Mouse (Mus musculus) 3T3-L1 (cell line): ENCODE measurements around the gene Treml1.
"Not testable (repeated sequence)": the region's sequence is repeated elsewhere in the genome, so short reads cannot be mapped to it uniquely, and the experiment has no call there.

Source experiments
- DNase-seq: peaks from one replicate; pipeline ENCODE4 v3.0.0-alpha.2; 2015; ENCODE audit warnings: low read depth, low spot score

Treml1 gene

DNA sequence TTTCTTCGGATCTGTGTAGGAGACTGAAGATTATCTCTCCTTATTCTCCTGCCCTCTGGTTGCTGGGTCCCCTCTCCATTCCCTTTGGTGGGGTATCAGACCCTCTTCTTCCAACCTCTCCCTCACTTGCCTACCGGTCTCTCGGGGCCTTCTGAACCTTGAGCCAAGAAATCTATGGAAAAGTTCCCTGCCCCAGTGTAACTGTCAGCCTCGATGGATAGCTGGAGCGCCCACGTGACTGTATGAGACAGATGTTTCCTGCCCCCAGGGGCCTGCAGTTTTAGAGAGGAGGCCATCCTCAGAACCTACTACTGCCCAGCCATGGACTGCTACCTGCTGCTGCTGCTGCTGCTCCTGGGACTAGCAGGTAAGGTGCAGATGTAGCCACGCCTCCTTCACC is at the start of gene Treml1:
Gene Treml1, plus strand, starts transcription at position 301 of the 400 bp plus-strand sequence.
- peak; percentile 27 for DNase-seq

DNA sequence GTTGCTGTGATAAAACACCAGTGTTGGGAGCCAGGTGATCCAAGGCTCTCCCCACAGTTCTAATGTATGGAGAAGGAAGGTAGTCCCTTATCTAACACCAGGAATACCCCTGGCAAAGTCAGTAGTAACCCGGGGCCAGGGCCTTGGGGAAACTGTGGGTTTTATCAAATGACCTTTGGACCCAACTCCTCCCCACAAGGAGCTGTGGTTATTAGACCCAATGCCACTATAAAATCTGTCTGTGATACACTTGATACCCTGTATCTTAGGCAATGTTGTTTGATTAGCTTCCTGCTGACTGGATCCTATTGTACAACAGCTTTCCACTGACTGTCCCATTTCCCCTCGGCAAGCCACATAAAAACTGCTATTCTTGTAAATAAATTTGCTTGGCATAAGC is 47.6 kb upstream of the Treml1 start:
- no peak for DNase-seq

DNA sequence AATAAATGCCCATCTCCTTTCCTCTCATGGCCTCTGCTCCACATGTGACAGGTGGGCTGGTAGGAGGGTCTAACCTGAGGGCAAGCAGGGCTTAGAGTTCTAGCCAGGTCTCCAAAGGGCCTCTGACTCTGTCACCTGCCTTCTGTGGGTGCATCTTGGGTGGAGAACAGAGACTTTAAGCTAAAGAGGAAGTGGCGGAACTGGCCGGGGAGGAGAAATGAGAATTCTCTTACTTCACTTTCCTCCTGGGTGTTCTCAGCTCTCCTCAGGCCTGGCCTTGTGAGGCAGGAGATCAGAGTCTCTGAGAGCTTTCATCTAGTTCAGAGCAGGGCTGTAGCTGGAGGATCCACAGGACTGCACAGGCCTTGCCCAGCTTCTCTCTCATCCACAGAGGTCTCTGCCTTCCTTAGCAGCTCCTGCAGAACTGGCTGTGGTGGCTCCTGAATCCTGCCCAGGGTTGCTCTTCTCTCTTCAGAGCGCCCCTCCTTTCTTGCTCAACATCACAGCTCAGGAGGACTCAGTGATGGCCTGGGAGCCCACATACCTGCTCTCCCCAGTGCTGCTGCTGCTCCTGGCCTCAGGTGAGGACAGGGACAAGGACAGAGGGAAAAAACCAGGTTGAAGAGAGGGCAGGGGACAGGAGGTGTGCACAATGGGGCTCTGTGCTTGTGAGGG is 43.7 kb upstream of the Treml1 start, which contains the start of gene B430306N03Rik:
Gene B430306N03Rik, plus strand, starts transcription at position 237 of the 675 bp plus-strand sequence.
- DNase-seq: not testable (repeated sequence)

DNA sequence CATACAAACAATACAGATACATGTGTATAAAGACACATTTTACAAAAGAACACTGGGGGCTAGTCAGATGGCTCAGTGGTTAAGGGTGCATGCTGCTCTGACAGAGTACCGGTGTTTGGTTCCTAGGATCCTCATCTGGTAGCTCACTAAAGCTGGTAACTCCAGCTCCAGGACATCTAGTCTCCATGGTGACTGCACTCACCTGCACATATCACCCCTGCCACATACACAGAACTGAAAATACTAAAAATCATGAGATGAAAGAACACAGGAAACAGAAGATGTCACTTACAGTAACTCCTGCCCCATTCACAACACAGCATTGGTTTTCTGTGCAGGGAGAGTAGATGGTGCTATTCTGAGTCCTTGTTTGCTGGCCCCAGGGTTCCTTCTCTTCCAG is 41.0 kb upstream of the Treml1 start:
- DNase-seq: no peak

DNA sequence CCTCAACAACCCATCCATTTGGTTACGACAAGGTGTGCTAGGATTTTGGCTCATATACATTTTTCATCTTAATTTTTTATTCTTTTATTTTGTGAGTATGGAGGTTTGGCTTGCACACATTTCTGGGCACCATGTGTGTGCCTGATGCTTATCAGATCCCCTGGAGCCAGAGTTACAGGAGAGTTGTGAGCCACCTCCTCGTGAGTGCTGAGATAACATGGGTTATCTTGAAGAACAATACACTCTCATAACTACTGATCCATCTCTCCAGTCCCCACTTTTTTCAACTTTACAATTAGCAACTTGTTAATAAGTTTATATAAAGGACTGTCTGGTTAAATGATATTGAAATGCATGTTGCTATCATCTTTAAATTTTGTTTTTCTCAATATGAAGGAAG is 38.4 kb upstream of the Treml1 start:
- DNase-seq: no peak

DNA sequence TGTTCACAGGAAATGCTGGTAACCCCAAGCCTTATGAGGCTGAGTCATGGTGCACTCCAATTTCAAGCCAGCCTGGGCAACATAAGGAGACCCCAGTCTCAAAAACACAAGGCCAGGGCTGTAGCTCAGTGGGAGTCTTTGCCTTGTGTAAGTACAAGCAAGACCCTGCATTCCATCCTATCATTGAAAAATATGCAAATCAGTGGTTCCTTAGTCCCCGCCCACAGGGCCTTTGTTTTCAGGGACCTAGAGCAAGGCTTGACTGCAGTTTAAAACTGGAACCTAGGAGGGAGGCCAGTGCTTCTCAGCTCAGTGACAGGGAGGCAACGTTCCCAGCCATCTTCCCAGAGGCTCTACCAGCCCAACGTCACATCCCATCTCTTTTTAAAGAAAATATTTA is 36.5 kb upstream of the Treml1 start:
- DNase-seq: no peak

DNA sequence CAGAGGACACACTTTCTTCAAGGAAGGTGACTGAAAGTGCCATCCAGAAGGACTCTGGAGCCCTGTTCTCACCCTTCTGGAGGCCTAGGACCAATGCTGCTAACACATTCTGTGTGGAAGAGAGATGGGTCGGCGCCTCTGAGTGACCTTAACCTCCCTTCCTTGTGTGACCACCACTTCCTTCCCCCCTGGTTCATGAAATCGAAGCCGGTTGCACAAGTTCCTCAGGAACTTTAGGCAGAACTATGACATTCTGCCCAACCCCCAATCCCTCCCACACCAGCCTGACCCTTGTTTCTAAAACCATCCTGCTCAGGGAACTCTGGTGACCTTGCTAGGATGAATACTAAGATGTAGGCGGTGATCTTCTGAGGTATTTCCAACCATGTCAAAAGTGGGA is 35.5 kb upstream of the Treml1 start:
- no peak for DNase-seq

DNA sequence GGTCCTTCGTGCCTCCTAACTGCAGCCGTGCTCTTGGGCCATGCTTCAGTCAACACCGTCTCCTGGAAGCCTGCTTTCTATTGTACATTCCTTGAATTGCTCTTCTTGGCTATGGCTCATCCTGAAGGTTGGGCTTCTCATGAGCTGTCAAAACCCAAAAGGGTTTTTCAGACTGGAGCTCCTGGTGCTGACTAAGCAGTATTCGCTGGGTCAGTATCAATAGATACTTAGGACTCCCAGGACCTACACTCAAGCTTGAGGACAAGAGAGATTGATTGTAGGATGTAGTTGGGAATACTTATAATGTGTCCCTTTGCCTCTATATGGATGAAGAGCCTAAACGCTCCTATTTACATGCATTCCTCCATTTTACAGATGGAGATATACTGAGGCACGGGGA is 34.6 kb upstream of the Treml1 start:
- DNase-seq: no peak

DNA sequence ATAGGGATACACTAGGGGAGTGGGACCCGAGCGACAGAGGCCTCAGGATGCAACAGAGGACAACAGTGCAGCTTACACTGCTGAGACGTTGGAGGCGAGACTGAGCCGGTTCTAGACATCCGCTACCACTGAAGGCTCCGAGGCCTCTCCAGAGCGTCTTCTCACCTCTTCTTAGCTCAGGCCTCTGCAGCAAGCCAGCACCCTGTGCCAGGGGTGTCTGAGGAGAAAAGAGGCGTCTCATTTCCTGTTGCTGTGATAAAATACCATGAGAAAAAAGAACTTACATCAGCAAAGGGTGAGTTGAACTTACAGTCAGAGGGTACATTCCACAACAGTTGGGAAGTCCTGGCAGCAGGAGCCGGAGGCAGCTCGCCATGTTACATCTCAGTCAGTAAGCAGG is 34.1 kb upstream of the Treml1 start:
- DNase-seq: peak; percentile 49

DNA sequence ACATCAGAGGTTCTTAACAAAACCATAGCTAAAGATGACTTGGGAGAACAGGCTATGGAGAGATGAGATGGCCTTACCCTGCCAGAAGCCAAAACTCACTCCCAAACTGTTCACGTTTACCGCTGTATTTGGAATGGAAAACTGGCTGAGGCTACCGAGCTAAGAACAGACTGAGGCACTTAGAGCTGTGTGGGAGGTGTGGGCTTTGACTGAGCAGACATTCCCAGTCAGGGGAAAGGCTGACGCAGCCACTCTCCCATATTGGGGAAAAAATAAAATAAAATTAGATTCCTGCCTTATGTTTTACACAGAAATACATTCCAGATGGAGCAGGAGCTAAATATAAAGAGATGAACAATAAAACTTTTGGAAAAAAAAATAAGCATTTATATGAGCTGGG is 33.1 kb upstream of the Treml1 start:
- DNase-seq: no peak

DNA sequence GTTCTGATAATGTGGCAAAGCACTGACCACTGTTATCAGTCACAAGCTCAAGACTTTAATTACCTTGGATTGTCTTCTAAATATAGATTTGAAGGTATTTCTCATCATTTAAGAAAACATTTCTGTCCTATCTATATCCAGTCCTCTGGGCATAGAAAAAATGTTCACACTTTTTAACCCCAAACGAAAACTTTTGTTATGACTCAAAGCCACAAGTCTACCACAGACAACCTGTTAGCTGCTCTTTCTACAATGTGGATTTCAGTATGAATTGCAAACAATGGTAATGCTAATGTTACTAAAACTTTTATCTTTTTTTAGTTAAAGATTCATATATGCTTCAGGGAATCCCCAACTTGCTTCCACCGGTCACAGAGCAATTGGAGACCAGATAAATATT is 27.2 kb upstream of the Treml1 start:
- DNase-seq: no peak

DNA sequence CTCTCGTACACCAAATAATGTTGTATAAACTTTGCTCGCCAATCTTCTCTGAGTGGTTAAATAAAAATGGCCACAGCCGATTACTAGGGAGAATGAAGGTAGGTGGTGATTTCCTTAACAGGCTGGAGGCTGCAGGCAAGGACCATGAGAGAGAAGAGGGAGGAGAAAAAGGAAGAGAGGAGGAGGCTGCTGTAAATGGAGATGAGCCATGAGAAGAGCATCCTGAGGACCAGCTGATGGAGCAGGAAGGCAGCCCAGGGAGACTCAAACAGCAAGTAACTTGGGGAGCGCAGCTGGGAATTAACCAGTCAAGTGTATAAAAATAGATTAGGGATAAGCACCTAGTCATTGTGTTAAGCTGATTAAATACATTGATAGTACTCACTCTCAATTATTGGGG is 25.5 kb upstream of the Treml1 start:
- no peak for DNase-seq

DNA sequence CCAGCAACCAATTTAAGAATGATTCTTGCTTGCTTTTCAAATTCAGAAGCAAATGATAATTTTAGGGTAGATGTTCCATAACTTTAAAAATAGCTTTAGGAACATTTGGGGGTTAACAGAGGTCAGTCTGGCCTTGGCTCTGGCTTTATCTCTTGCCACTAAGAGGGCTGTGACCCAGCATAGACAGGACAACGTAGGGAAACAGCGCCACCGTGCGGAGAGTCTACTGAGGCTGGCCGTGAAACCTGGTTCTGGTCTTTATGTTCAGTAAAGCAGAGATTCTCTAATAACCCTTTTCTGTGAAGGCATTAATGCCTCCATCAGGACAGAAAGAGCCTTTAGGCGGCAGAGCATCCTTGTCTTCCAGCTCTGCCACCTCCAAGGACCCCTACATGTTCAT is 22.9 kb upstream of the Treml1 start:
- DNase-seq: peak; percentile 80

DNA sequence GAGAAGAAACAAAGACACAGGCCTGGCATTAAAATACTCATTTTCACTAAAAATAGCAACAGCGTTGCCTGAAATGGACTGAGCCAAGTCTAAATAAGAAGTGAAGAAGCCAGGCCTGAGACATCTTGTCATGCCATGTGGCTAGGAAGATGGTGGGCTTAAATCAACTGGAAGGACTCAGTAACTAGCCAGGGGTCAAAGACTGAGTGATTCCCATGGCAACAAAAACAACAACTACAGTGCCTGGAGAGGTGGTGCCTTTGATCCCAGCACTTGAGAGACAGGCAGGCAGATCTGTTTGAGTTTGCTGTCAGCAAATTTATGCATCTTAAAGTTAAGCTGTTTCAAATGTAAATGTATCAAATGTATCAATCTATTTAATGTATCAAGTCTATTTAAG is 19.4 kb upstream of the Treml1 start:
- no peak for DNase-seq

DNA sequence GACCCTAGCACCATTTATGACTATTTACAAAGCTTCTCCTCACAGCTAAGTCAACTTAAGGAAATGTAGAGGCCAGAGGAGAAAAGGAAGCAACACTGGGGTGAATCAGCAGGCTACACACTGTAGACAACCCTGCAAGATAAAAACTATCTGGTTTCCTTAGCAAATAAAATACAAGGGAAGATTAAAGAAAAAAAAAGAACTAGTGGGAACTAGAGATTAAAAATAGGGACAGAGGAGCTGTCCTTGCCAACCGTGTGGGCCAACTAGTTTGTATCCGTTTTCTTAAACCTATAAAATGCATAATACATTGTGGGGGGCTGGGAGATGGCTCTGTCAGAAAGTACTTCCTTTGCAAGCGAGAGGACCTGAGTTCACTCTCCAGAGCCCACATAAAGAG is 17.8 kb upstream of the Treml1 start:
- no peak for DNase-seq

DNA sequence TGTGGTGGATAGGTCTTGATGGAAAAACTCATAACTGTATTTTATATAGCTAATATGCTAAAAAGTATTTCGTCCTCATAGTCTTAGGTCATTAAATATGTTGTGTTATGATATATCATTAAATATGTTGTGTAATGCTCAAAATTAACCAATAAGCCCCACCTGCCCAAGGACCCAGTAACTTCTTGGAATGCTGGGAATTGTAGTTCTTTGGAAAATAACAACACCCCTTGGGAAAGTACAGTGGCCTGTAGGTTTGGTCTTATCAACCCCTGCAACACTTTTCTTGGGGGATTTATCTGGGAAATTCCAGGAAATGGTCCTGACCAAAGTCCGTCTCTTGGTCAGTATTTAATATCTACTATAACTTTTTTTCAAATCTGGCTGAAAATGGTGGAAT is 16.7 kb upstream of the Treml1 start:
- DNase-seq: no peak

DNA sequence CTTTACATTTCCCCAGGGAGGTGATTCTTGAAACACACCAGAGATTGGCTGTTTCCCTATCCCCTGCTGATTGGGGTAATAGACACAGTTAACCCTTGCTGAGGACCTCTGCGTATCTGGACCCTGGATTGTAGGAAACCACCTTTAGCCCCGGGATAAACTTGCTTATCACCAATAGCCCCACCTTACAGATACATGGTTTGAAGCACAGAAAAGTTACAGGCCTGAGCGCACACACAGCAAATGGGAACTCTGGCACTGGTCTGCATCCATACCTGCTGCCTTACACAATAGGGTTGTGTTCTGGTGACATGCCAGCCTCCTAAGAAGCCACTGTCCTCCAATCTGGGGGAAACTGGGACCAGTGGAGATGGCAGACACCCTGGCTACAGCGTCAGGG is 13.9 kb upstream of the Treml1 start:
- DNase-seq: no peak

DNA sequence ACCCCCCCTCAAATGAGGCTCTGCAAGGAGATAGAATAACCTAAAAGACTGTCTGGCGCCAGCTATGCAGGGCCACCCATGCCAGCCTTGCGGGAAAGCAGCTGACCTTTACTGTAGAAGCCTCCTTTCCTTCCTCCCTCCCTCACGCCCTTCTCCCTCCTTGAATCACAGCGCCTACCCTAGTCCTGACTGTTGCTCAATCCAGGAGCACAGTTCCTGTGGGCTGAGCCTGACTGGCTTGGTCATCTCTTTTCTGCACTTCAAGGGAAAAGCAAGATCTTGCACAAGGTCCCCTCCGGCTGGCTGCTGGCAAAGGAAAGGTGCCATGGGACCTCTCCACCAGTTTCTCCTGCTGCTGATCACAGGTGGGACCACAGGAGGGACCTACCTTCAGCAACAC is 13.5 kb upstream of the Treml1 start, which contains the start of gene Trem2:
Gene Trem2, plus strand, starts transcription at position 171 of the 400 bp plus-strand sequence.
- DNase-seq: no peak

DNA sequence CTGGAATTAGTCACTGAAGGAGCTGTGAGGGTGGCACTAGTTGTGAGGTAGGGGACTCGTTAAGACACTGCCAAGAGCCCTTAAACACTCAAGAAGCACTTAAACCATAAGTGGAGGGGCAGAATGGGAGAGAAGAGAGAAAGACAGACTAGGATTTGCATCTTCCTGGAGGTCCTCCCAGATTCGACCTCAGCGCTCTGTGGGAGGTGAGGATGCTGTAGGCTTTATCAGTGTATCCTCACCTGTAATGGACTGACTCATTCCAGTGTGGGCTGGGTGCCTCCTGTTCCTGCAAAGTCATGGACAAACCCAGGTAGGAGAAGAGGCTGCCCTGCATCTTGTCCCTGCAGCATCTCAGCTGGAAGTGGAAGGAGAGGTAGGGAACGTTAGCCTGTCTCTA is 12.9 kb upstream of the Treml1 start:
- DNase-seq: no peak

DNA sequence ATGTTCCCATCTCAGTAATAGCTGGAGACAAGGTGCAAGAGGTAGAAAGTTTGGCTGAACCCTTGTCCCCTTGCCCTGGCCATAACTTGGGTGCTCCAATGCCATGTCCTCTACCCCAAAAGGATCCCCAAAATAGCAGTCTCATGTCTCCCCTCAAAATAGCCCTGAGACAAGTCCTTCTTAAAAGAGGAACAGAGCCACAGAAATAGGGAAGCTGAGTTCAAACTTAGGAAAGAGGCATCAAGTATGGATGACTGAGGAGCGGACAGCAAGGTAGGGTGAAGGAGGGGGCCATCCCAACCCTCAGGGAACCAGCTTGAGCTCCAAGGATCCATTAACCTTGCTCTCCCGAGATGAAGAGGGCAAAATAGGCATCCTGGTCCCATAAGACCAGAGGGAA is 12.4 kb upstream of the Treml1 start:
- no peak for DNase-seq

DNA sequence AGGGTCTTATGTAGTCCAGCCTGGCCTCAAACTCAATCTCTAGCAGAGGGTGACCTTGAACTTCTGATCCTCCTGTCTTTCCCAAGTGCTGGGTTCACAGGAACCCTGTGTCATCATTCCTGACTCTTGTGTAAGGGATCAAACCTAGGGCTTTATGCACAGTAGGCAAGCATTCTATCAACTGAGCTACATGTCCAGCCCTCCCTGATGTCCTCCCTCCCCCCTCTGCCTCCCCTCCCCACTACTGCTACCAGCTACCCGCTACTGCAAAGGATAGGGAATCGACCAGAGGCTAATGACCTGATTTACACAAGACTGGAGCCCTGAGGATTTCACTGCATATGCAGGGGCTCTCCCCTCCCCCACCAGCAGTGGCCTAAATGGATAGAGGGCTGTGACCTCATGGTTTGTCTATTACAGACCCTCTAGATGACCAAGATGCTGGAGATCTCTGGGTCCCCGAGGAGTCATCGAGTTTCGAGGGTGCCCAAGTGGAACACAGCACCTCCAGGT is 9.0 kb upstream of the Treml1 start:
- DNase-seq: no peak

DNA sequence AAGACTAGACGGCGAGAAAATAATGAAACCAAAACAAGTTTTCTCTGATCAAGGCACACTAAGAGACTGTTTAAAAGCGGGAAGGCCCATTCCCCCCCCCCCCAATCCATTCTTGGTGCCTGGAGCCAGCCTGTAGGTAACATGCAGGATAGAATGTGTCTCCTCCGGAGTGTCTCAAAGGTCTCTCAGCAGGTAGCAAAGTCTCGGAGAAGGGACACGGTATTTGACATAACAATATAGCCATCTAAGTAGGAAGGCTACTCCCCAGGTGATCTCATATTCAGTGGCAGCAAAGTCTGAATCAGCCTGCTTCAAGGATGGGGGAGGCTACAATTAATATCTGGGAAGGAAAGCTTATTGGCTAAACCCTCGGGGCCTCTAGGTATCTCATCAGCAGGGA is 6.7 kb upstream of the Treml1 start:
- not testable (repeated sequence) for DNase-seq

DNA sequence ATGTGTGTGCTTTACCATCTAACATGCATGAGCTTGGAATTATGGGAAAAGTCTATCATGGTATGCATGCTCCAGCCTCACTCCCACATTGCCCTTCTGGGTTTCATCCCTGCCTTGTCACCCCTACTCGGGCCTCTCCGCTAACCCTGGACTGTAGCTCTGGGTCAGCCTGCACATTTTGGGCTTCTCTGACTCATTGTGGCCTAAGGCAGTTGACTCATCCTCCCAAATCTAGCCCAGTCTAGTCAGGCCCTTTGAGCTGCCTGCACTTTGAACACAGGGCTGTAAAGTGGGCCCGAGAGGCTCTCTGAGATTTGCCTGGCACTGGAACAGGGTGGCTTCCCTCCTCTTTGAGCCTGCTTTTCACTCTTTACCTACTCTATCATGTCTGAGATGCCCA is 3.9 kb upstream of the Treml1 start:
- peak; percentile 98 for DNase-seq

DNA sequence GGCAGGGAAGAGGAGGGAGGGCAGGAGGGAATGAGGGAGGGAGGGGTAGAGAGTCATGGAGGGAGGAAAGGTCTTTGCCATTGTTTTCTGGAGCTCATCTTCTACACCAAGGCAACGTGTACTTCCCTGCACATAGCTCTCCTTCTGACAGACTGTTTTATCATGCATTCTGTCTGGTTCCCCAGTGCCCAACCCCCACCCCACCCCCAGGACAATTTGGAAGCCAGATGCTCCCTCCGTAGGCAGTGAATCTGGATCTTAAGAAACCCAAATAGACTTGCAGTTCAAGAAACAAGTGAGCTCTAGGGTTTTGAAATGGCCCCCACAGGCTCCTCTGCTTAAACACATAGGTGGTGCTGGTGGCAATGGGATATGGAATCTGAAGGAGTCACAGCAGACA is 1.8 kb upstream of the Treml1 start:
- no peak for DNase-seq
